Mouse (Mus musculus) large intestine, adult 2 months (tissue): ENCODE measurements around the gene Slc4a10. TPM values are rescaled to one million over a fixed set of nuclear protein-coding genes. Genes with fewer than 3 reads are reported as not detected.

Experiments
- DNase-seq: peaks from one replicate; pipeline ENCODE4 v3.0.0-alpha.2; 2012; ENCODE audit warnings: low read depth, low spot score
- WGBS: fragments of 180-500 bp; shearing (Covaris S2); methylation state at CpG from one replicate; pipeline ENCODE4 v1.1.7; 2018; 5-methylcytosine and 5-hydroxymethylcytosine counted together
- polyA plus RNA-seq: library from polyadenylated mRNA; depleted of rRNA; stranded (reverse); fragments of >200 nt; gene quantifications from 2 replicates; pipeline ENCODE4 v1.2.3, GENCODE M21; 2012

Slc4a10 gene
- polyA plus RNA-seq, 1 experiment, result 0.16 TPM

DNA sequence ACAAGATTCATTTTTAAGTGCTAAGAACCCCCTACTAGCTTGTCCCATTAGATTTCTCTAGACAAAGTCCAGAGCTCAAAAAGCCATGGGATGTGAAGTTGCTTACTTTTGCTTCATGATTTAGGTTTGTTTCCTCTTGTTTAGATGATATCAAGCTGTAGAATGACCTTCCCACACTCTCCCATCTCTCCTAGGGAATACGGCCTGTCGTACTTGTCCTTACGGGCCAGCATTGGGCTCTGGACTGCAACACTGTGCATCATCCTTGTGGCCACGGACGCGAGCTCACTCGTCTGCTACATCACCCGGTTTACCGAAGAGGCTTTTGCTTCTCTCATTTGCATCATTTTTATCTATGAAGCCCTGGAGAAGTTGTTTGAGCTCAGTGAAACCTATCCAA, 222.2 kb downstream of the Slc4a10 start:
- 84% methylated on average over 9 of the region's 9 CpGs for WGBS
- no peak for DNase-seq

DNA sequence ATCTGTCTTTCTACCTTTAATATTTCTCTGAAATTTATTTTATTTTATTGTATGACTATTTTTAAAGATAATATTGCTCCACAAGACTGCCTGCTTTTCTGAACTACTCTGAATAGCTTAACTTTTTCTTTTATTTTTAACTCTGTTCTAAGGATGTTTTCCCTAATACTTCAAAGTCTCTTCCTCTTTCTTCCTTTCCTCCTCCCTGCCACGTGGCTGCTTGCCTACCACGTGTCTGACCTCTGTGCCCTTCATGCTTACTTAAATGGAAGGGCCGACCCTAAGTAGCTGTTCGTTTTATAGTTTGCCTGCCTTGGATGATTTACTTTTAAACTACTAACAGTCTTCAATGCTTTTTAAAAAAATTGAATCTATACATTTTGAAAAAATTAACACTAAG, 225.6 kb downstream of the Slc4a10 start:
- no peak for DNase-seq

DNA sequence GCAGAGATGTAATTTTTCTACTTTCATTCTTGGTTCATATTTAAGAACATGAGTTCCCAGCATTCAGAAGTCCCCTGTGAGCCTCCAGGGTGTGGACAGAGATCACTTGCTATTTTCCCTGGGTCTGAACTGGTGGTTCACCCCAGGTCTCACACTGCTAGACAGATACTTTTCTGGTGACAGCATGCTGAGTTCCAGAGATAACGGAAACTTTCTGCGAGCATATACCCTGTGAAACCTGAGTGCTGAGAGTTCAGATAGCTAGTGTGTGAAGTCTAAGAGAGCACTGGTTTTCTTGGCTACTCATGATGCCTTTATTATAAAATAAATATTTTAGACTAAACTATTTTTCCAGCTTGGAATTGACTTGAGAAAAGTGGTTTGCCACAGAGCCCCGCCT, 232.5 kb downstream of the Slc4a10 start:
- DNase-seq, result no peak
- 66% methylated on average over 3 of the region's 3 CpGs for WGBS

More for the DNA sequence above, 225.6 kb downstream of the Slc4a10 start:
- 17% methylated on average over 4 of the region's 4 CpGs for WGBS

GRCm38 (mm10) chr2:62279777-62280176, 233.5 kb downstream of the Slc4a10 start:
- DNase-seq, result no peak
- 77% methylated on average over 7 of the region's 7 CpGs for WGBS

DNA sequence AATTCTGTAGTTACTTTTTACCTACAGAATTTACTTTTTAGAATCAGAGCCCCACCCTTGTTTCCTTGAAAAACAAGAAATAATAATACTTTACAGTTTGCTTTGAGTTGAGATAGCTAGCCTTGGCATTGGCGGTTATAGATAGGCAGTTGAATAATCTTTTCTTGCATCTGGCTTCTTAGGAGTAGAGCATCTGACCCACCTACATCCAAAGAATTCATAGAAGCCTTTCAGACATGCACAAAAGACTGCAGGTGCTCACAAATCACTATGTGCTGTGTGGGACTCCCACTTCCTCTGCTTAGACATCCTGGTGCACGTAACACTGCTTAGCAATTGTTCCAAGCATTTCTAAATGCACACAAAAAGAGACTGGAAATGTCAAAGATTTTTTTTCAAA, 238.8 kb downstream of the Slc4a10 start:
- no peak for DNase-seq
- WGBS, result 79% methylated on average over 2 of the region's 2 CpGs

- WGBS, result 1% methylated on average over 2 of the region's 2 CpGs
- no peak for DNase-seq
Measured at GRCm38 (mm10) chr2:62285847-62286246, 239.6 kb downstream of the Slc4a10 start.

- 49% methylated on average over 4 of the region's 4 CpGs for WGBS
- DNase-seq, result no peak
Measured at GRCm38 (mm10) chr2:62287532-62287931, 241.3 kb downstream of the Slc4a10 start.

- no peak for DNase-seq
- 47% methylated on average over 2 of the region's 2 CpGs for WGBS
Measured at GRCm38 (mm10) chr2:62293846-62294245, 247.6 kb downstream of the Slc4a10 start.

DNA sequence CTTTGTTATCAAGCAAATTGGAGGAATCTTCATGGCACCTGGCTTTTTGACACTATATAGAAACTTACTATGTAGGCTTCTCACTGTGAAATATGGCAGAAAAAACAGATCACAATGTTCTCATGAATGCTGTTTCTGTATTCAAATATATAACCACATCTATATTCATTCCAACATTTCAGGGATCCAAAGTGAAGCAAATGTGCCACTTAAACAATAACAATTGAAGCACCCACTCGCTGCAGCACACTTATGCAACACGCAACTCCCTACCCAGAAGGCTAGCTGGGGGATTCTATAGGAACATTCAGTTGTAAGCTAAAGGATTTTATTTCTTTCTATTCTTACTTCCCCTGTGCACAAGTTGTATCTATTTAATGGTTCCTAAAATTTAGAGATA, 255.5 kb downstream of the Slc4a10 start:
- no peak for DNase-seq
- WGBS, result 84% methylated on average over 2 of the region's 2 CpGs

- WGBS, result 85% methylated on average over 5 of the region's 5 CpGs
- DNase-seq, result no peak
Measured at GRCm38 (mm10) chr2:62306978-62307377, 260.7 kb downstream of the Slc4a10 start.

DNA sequence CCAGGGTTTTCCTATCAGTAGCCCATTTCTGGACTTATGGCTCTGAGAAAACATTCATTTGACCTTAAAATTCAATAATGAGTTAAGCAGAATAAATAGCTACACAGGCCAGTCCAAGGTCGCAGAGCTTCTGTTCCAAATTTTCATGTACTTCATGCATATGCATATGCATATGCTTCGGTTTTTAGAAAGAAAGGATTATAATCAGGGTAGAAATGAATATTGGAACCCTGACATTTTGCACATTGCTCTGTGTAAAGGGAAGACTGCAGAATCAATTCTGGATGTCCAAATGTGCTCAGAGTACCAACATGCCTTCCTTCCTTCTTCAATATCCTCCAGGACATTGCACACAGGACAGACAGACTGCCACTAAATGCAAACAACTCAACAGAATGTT, 261.2 kb downstream of the Slc4a10 start:
- DNase-seq, result no peak
- 80% methylated on average over 2 of the region's 2 CpGs for WGBS

DNA sequence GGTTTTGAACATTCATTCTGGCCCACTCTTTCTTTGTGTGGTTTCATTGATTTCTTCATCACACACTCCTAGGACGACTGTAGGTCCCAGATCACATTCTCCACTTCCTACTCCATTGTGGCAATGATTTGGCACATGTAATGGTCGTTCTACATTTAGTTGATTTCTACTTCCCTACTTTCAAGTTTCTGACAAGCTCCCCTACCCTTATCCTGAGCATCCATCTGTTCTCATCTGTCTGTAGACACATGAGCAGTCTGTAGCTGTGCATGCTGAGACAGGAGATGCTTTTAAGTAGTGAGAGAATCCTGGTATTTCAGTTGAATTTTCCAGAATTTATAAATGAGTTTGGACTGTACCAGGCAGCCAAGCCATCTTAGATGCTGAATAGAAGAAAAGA, 270.7 kb downstream of the Slc4a10 start:
- 49% methylated on average over 2 of the region's 2 CpGs for WGBS
- no peak for DNase-seq

DNA sequence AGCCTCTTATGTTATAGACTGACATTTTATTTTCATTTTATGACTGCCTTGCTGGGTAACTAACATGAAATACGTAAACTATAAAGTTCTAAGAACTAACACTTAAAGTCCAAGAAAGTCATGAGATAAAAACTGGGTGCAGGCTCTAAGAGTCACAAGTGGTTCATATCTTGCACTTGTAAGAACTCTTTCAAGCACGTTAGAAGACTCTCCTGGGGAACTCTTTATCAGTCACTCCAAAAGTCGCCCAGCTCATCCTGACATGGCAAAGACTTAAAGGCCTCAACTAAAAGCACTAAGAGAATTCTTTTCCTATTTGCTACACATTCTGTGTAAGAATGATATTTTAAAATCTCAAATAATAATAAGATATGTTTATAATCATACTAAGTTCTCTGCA, 273.2 kb downstream of the Slc4a10 start:
- 61% methylated on average over 3 of the region's 3 CpGs for WGBS
- no peak for DNase-seq

DNA sequence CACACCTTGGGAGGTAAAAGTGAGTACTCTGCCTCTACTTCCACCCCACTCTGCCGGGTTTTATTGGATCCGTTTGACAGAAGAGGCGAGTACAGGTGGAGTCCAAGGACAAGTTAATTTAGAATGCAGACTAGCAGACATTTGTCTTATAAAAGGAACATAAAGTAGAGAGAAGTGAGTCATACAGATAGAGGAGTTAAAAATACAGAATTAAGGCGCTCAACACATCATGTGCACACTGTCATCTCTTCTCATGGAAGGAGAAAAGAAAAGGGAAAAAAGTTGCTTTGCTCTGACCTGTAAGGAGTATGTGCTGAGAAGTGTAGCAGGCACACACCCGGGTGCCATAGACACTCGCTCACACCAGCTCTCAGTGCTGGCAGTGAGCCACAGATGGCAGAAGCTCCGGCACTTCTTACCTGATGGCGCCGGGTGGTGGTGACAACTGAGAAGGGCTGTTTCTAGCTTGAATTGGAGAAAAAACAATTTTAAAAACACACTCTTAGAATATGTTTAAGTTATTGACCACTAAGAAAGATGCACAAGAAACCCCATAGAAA, 276.9 kb downstream of the Slc4a10 start:
- 42% methylated on average over 9 of the region's 9 CpGs for WGBS
- no peak for DNase-seq

DNA sequence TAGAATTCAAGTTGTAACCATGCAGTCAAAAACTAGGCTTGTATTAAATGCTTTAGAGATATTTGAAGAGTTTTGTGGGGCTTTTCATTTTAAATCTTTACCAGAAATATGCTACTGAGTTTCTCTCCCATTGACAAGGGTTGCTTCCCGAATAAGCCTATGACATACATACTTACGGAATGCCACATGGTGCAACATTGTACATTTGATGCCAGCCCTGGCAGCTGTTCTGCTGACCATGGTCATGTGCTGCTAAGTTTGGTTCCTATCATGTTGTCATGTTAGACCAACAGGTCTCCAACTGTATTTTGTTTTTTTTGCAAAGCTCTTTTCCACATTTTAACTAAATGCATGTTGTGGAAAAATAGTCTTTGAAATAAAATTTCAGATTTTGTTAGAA, 279.1 kb downstream of the Slc4a10 start:
- WGBS, result 86% methylated on average over 2 of the region's 2 CpGs
- DNase-seq, result no peak

GRCm38 (mm10) chr2:62331913-62332312, 285.7 kb downstream of the Slc4a10 start:
- 71% methylated on average over 4 of the region's 4 CpGs for WGBS

GRCm38 (mm10) chr2:62332465-62332864, 286.2 kb downstream of the Slc4a10 start:
- no peak for DNase-seq
- WGBS, result 87% methylated on average over 8 of the region's 8 CpGs

More at GRCm38 (mm10) chr2:62331913-62332312, 285.7 kb downstream of the Slc4a10 start:
- DNase-seq, result no peak

DNA sequence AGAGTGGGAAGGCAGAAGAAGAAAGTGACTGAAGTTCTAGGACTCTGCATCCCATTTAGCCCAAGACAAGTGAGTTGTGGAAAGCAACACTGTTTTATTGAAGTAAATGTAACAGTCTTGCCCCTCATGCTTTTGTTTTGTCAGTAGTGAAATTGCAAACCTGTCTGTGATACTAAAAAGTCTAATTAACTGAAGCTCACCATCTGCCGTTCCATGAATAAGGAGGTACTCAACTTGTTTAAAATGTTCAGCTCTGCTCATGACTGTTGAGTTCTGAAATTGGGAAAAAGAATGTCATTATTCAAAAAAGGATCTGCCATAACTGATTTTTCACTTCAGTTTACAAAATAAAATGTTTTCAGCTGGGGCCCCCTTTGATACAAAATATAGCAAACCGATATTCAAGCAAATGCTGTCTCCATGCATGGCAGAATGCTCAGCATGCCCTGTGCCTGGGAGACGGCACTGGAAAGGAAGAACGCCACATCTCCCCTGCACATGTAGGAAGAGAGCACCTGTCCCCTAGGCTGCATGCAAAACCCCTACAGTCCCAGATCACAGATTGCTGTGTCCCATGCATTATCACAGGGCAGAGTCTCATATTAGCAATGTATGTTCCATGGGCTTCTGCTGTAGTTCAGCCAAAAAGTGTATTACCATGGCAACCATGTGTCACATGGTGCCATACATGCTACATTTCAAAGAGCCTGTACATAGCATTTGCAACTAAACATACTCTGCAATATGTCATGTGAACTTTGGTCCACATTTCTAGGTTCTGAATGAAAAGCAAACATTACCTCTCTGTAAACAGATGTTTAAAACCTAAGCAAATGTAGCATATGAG, 288.4 kb downstream of the Slc4a10 start:
- no peak for DNase-seq
- 90% methylated on average over 4 of the region's 4 CpGs for WGBS

DNA sequence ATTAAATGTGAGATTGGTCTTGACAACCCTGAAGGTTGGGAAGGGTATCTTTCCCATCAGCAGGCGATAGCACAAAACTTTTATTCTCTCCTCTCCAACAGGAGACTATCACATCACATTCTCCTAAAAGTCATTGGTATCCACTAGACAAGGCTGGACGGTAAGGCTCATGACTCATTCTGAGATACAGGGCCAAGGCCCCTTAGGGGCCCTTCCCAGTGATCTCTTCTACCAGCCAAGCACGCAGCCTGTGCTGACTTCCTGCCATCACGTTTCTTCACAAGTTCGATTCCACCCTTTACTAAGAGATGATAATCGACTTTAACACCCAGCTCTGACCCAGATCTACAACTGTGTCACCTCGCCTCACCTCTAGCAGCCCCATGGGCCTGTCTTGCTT, 290.8 kb downstream of the Slc4a10 start:
- no peak for DNase-seq
- 84% methylated on average over 7 of the region's 7 CpGs for WGBS

GRCm38 (mm10) chr2:62339222-62339944, 293.1 kb downstream of the Slc4a10 start:
- WGBS, result 79% methylated on average over 4 of the region's 4 CpGs
- DNase-seq, result no peak
